Mouse (Mus musculus) embryo, embryonic 10 days (tissue): ENCODE measurements around the gene Fam122a.

ENCODE experiments used
- DNase-seq: peaks from one replicate; pipeline ENCODE4 v3.0.0-alpha.2; 2015; ENCODE audit warnings: low spot score

Fam122a gene

GRCm38 (mm10) chr19:24476929-24477882, at the start of gene Fam122a:
Gene Fam122a (minus strand): TSS chr19:24477356.
- DNase-seq: peak; percentile 94

- no peak for DNase-seq
These were observed 46.5 kb upstream of the Fam122a start for GRCm38 (mm10) chr19:24523476-24524313.

GRCm38 (mm10) chr19:24521997-24522396, 44.8 kb upstream of the Fam122a start:
- DNase-seq: no peak

- DNase-seq: no peak
These were observed 44.0 kb upstream of the Fam122a start for GRCm38 (mm10) chr19:24521146-24521545.

GRCm38 (mm10) chr19:24519732-24520409, 42.7 kb upstream of the Fam122a start:
- no peak for DNase-seq

GRCm38 (mm10) chr19:24518384-24518783, 41.2 kb upstream of the Fam122a start:
- DNase-seq: no peak

GRCm38 (mm10) chr19:24517057-24517456, 39.9 kb upstream of the Fam122a start:
- DNase-seq: no peak

GRCm38 (mm10) chr19:24515941-24516340, 38.8 kb upstream of the Fam122a start:
- DNase-seq: no peak

- DNase-seq: no peak
These were observed 37.8 kb upstream of the Fam122a start for GRCm38 (mm10) chr19:24514661-24515642.

GRCm38 (mm10) chr19:24513105-24513843, 36.1 kb upstream of the Fam122a start:
- DNase-seq: no peak

- DNase-seq: no peak
These were observed 34.8 kb upstream of the Fam122a start for GRCm38 (mm10) chr19:24511939-24512338.

GRCm38 (mm10) chr19:24509391-24509790, 32.2 kb upstream of the Fam122a start:
- no peak for DNase-seq

- DNase-seq: no peak
These were observed 31.1 kb upstream of the Fam122a start for GRCm38 (mm10) chr19:24508087-24508767.

GRCm38 (mm10) chr19:24502736-24503421, 25.7 kb upstream of the Fam122a start:
- DNase-seq: no peak

GRCm38 (mm10) chr19:24501525-24501924, 24.4 kb upstream of the Fam122a start:
- DNase-seq: no peak

GRCm38 (mm10) chr19:24500431-24500830, 23.3 kb upstream of the Fam122a start:
- no peak for DNase-seq

GRCm38 (mm10) chr19:24499291-24499690, 22.1 kb upstream of the Fam122a start:
- DNase-seq: no peak

GRCm38 (mm10) chr19:24493887-24494286, 16.7 kb upstream of the Fam122a start:
- no peak for DNase-seq

GRCm38 (mm10) chr19:24491824-24492223, 14.7 kb upstream of the Fam122a start:
- no peak for DNase-seq
